Mouse (Mus musculus) inflammation-experienced regulatory T-cells, adult 6 months (primary cell): Measurements from ENCODE around the gene Rsph10b. TPM values are rescaled to one million over a fixed set of nuclear protein-coding genes. Genes with fewer than 3 reads are reported as not detected.

Experiments used
- ATAC-seq: one replicate; pipeline ENCODE4 v1.8.0; 2017
- polyA plus RNA-seq, 3 experiments: library from polyadenylated mRNA; unstranded; fragments of 100-300 nt; shearing (Covaris generic); gene quantifications; one replicate each; pipeline ENCODE4 v1.2.1; 2017

Gene Rsph10b
- polyA plus RNA-seq, 3 experiments from 2014 or later = 0.87 to 0.97 TPM; not detected in 1

- no peak for ATAC-seq
Observed at GRCm38 (mm10) chr5:143941588-143941987, 8.8 kb downstream of the Rsph10b start.

DNA sequence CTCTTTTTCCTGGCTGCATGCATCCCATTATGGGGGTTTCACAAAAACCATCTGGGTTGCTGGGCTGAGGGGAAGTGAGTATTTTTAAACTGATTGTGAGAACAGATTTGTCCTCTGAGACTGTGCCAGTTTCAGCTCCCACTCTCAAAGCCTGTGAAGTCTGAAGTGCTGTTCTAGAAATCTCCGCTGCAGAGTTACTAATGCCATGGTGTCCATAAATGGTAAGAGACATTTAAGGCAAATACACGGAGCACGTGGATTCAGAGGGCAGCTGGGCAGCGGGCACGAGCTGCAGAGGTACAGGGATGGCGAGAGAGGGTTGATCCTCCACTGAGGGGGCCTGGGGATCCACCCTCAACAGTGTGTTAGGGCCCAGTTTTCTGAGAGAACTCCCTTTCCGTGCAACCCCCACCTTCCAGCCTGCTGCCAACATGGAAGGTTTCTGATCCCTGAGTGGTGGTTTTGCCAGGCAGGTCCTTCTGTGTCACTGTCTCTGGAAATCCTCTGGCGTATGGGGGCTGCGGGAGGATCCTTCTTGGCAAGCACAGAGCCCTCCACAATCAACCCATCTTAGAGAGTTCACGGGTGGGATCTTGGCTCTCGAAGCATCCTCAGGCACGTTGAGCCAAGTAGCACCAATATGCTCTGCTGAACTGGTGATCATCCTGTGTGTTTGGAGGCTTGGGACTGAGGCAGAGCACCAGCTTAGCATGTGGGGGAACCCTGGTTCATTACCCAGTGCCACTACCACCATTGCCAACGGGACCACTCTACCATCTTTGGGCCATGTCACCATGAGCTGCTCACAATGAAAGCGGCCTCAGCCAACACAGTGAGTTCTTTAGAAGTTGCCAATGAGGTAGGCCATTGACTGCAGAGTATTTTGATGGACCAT lies 10.6 kb downstream of the Rsph10b start:
- no peak for ATAC-seq

DNA sequence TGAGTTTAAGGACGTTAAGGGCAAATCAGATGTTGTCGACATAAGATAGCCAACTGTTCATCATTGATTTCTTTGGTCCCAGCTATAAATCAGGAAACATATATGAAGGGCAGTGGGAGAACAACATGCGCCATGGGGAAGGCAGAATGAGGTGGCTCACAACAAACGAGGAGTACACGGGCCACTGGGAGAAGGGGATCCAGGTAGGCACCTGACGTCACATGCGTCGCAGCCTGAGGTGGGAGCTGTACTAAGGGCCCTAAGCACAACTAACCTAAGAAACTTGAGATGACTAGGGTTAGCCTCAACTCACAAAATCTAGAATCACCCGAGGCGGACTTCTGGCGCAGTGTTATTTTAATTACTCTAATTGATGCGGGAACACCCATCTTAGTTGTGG lies 15.5 kb downstream of the Rsph10b start:
- no peak for ATAC-seq

DNA sequence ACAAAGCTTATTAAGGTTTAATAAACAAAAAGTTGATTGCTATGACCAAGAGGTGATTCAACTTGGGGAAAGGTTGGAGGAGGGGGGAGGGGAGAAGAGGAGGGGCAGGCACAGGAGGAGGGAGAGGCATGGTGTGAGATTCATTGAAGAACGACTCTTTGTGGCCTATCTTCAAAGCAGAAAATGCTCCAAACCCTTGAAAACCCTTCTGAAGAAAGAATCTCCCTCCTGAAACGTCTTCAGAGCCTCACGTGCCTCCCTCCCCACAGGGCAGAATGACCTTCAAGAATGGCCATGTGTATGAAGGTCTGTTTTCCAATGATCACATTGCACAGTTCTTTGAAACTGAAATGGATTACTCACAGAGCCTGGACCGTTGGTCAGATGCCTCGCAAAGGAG lies 17.2 kb downstream of the Rsph10b start:
- ATAC-seq = no peak

GRCm38 (mm10) chr5:143957101-143957500 lies 24.3 kb downstream of the Rsph10b start:
- no peak for ATAC-seq

GRCm38 (mm10) chr5:143959551-143959950 lies 26.7 kb downstream of the Rsph10b start:
- no peak for ATAC-seq

DNA sequence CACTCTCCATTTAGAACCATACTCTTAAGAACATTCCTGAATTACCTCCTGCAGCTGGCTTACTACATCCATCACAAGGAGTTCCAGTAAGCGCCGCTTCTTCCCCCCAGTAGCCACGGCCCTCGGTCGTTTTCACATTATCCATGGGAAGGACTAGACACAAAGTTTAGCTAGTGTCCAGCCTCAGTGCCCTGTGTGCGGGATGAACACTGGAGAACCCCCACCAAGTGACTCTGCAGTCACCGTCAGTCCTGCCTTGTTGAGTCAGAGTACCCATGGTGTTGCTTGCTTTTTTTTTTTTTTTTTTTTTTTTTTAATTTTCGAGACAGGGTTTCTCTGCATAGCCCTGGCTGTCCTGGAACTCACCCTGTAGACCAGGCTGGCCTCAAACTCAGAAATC lies 28.3 kb downstream of the Rsph10b start:
- no peak for ATAC-seq

DNA sequence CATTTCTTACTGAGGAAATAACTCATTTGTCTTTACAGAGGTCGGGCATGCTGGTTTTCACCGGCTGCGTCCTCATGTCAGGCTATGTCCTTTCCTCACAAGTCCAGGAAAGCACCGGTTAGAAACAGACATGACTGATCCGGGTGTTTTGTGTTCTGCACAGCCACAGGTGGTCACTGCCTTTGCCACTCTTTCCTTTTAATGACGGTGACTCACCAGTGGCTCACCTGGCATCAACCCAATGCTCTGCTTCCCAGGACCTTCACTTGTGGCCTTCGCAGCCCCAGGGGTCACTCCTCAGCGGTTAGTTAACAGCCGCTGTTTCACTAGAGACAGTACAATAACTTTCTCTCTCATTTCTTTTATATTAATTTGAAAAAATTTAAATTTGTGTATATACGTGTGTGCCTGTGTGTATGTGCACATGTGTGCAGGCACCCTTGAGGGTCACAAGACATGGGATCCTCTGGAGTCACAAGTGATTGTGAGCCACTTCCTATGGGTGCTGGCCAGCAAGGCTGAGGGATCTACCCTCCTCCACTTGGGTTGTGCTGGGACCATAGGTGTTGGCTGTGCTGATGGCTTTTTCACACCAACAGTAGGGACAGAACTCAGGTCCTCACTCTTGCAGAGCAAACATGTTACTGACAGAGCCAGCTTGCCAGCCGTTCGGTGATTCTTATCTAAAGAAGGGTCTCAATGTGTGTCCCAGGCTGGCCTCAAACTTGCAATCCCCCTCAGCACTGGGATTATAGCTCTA lies 32.9 kb downstream of the Rsph10b start:
- no peak for ATAC-seq

- no peak for ATAC-seq
Observed at GRCm38 (mm10) chr5:143966671-143967070, 33.8 kb downstream of the Rsph10b start.

DNA sequence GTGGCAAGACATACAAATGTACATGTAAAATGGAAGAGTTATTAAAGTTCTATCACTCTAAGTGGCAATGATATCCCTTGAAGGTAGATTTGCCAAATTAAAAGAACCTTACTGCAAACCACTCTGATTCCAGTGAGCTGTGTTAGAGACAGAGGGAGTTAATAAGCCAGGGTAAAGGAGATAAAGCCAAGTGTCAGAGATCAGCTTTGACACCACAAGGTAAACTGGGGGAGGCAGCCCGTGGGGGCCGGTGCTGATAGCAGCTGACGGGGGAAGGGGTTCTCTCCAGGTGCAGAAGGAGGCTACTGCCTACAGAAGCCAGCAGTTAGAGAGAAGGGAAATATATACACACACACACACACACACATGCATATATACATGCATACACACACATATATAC lies 39.8 kb downstream of the Rsph10b start:
- no peak for ATAC-seq

DNA sequence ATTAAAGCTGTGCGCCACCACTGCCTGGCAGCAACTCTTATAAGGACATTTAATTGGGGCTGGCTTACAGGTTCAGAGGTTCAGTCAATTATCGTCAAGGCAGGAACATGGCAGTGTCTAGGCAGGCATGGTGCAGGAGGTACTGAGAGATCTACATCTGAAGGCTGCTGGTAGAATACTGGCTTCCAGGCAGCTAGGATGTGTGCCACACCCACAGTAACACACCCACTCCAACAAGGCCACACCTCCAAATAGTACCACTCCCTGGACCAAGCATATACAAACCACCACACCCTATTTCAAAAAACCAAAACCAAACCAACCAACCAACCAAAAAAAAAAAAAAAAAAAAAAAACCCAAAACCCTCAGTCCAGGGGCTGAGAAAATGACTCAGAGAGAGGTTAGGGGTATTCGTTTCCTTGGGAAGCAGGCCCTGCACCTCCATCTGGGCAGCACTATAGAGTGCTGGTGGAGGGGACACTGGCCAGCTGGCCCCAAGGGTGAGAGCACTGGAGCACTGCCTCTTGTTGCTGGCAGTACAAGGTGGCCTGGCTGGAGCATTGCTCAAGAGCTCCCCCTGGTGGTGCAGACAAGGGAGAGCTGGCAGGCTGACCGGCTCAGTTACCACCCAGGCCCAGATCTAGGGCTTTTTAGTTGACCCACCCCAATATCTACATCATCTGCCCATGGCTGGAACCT lies 42.2 kb downstream of the Rsph10b start:
- ATAC-seq = peak; percentile 35

DNA sequence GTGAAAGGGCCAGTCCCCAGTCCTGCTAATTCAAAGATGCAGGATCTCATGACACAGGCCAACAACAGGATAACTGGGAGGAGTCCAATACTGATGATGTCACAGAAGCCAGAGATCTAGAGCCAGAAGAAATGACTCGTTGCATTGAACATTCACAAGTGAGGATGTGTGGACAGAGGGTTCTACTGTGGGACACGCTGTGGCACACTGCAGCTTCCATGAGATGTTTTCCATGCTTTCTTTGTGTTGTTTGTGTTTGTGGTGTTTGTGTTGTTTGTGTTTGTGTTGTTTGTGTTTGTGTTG lies 42.7 kb downstream of the Rsph10b start:
- peak; percentile 56 for ATAC-seq

- ATAC-seq = no peak
Observed at GRCm38 (mm10) chr5:143976232-143976631, 43.4 kb downstream of the Rsph10b start.

DNA sequence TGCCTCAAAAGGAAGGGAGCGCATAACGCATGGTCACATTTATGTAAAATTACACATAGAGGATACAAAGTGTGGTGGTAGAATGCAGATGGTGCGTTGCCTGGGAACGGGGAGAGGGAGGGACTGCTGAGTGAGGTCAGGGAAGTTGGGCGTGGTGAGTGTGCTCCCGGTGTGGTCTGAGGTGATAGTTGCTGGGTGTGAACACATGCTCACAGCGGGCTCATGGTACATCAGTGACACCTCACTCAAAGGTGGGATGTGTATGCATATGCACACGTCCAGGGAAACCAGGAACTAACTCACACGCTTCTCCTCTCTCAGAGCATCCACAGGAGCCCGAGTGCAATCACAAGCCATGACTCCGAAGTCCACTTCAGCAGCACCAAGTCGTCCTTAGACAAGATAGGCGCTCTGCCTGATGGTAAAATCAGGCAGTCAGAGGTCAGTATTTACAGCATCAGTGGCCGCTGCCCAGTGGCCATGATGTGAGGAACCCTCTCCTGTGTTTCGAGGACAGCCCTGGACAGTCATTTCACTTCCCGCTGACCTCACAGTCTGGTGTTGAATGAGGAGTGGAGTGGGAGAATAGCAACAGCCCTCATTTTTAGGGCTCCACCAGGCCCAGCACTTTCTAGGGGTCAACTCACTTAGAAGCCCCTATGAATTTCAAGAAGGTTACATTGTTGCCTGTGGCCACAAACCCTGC lies 44.0 kb downstream of the Rsph10b start:
- ATAC-seq = no peak

DNA sequence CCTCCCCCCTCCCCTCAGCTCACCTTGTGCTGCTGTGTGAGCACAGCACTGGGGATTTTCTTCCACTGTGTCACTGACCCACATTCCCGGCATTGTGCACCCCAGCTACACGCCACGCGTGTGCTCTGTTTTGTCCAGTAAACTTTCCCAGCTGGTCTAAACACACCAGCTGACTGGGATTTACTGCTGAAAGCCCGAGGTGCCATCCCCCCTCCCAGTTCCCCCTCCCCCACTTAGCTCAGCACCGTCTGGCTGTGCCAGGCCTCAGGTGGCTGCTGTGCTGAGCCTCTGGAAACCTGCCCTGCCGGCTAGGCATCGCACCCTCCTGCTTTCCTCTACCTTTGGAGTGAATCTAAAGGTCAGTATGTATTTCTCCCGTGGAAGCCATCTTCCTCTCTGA lies 48.0 kb downstream of the Rsph10b start:
- no peak for ATAC-seq

DNA sequence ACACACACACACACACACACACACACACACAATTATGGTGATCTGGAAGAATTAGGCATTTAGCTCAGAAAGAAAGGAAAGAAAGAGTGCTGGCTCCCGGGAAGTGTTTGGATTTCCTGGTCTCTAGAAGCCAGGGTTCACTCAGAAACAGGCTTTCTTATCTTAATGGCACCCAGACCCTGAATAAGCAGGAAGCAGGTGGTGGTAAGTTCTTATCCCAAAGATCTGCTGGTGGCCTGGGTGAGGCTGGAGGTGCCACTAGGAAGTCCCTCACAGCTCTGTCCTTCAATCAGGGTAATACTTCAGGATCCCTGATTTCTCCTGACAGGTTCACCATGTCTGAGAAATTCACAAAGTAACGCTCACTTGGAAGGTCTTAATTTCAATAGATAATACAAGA lies 49.5 kb downstream of the Rsph10b start:
- ATAC-seq = no peak

- ATAC-seq = no peak
Observed at GRCm38 (mm10) chr5:143985381-143985780, 52.5 kb downstream of the Rsph10b start.

DNA sequence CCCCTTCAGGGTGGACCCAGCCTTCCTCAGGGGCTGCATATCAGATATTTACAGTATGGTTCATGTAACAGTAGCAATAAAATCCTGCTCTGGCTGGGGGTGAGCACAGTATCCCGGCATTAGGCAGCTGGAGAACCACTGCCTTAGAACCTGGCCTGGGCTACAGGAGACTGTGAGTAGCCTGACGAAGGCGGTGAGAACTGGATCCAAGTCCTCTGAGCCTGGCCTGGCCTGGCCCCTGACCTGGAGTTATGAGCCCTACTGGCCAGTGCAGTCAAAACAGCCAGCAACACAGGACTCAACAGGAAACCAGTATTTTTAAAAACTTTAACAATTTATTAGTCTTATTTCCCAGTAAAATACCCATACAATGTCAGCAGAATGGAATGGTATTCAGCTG lies 54.8 kb downstream of the Rsph10b start:
- ATAC-seq = no peak

DNA sequence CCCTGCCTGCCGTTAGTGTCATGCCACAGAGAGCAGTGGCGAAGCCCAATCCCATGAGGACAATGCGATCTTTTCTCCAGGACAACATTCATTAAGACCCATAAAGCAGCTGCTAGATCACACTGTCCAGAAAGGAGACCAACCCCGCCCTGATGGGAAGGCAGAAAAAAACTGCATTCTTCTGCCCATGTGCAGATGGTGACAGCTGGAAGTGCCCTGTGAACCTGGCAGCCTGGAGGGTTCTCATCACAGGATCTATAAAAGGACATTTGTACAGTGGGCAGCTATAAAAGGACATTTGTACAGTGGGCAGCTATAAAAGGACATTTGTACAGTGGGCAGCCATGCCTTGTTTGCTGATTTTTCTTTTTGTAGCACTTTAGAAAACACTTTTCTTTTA lies 56.2 kb downstream of the Rsph10b start:
- no peak for ATAC-seq

DNA sequence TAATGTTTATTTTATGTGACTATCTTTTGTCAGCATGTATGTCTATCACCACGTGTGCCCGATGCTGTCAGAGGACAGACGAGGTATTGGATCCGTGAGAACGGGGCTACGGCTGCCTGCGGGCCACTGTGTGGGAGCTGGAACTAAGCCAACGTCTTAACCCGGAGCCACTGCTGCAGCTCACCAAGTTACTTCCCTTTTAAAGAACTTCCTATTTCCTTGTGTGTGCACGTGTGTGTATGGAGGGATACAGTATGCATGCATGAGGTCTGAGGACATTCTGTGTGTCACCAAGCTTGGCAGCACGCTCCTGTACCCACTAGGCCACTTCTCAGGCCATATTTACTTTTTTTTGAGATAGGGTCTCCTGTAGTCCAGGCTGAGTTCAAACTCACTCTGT lies 57.3 kb downstream of the Rsph10b start:
- ATAC-seq = no peak

DNA sequence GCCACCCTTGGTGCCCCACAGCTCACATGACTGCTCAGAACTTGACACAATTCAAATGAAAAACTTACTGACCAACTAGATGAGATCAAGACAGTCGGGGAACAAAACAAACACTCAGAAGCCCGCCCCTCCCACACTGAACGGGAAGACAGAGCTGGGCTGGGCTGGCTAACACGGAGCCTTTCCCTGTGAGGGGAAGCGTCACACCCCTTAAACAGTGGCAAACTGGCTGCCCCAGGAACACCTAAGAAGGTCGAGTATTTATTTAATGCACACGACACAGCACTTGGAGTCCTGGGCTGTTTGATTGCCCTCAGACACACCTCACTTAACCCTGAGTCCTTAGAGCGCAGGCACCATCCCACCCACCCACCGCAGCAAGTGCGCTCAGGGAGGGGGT lies 59.8 kb downstream of the Rsph10b start:
- no peak for ATAC-seq

DNA sequence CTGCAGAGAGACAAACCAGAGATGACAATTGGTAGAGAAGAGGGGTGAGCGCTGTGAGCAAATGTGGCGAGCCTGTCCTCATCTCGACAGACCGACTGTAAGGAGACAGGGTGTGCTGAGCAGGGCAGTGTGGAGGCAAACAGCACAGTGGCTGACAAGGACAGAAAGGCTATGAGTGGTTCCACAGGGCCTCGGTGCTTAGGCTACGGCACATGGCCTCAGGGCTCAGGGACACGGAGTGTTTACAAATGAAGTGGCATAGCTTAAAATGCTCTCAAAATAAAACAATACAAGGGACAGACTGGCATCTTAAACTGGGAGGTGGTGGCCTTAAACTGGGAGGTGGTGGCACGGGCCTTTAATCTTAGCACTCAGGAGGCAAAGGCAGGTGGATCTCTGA lies 60.4 kb downstream of the Rsph10b start:
- no peak for ATAC-seq

- ATAC-seq = no peak
Observed at GRCm38 (mm10) chr5:143993849-143994248, 61.0 kb downstream of the Rsph10b start.
